Mouse (Mus musculus) layer of hippocampus, adult 9-10 months (tissue): ENCODE data around the gene Srpx2.

Experiments
- DNase-seq: peaks from one replicate; pipeline ENCODE4 v3.0.0; 2022; ENCODE audit warnings: low spot score

Gene Srpx2

GRCm38 (mm10) chrX:133908261-133908660 lies at the start of gene Srpx2:
Srpx2 (plus strand) TSS chrX:133908426.
- DNase-seq, result no peak

GRCm38 (mm10) chrX:133869743-133870142 lies 38.5 kb upstream of the Srpx2 start:
- no peak for DNase-seq

DNA sequence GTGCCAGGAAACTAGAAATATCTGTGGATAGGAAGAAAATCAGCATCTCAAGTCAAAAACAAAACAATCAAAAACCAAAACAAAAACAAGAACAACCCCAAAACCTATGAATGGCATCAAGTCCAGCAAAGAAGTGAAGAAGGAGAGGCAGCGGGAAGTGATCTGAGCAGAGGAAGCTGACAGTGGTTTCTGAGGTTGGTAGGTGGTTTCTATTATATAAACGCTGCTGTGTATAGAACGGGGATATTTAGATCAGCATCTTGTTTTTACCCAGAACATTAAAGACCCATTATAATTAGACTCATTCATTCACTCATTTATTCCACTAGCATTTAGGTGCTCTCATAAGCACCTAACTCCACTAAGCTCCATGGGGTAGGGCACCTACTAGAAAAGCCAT lies 20.9 kb upstream of the Srpx2 start:
- DNase-seq, result no peak

DNA sequence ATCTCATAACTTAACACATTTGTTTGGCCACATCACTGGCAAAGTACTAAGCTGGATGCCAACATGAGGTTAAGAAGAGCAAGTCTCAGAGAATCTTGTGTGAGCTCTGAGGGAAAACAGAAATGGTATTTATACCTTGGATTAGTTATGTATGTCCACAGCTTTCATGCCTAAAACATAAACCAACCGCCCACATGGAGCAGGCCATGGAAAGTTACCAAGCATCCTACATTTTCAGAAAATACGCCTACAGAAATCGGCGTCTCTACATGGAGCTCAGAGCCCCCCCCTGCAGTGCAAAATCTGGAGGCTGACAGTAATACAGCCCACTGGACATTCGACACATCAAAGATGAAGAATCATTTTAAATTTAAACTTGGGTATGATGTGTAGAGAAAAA lies 20.1 kb upstream of the Srpx2 start:
- no peak for DNase-seq

DNA sequence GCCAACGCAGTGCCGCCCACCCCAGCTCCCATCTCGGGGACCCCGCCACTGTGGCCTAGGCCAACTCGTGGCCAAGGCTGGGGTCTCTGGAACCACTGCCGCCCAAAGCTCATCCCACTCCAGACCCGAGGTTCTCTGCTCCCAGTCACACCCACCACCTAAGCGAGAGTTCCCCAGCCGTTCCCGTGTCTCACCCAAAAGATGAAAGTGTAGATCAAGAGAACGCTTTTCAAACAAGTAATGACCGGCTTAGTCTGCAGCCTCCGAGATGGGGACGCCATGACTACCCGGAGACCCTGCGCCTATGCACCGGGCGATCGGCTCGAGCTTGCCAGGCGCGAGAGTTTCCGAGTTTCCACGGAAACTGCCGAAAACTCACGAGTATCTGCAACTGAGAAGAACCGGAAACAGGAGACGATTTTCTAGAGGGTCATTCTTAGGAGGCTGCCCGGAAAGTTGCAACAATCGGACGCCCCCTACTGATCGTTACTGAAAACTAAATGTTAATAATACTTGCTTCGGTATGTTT lies 10.1 kb upstream of the Srpx2 start, which contains the start of gene Tspan6:
TSS of gene Tspan6 (minus strand) at position 416 of the 529 bp plus-strand sequence.
- peak; percentile 41 for DNase-seq

GRCm38 (mm10) chrX:133911397-133912103 lies 3.3 kb downstream of the Srpx2 start:
- DNase-seq, result no peak

DNA sequence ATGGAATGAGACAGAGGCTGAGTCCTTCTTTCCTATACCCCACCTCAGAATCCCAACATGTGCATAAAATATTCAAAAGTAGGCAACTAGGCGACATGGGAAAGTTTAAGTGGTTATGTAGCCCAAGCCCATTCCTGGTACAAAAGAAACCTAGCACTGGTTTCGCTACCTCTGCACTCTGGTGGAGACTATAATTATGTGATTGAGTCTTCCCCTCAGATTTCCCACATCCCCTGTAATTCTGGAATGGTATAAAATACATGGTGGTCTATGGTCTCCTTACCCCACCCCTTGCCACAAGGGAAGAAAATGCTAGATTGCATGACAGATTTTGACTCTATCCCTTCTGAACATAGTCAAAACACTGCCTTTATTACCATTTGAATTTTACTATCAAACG lies 4.8 kb downstream of the Srpx2 start:
- no peak for DNase-seq

GRCm38 (mm10) chrX:133914219-133914618 lies 6.0 kb downstream of the Srpx2 start:
- DNase-seq, result no peak

DNA sequence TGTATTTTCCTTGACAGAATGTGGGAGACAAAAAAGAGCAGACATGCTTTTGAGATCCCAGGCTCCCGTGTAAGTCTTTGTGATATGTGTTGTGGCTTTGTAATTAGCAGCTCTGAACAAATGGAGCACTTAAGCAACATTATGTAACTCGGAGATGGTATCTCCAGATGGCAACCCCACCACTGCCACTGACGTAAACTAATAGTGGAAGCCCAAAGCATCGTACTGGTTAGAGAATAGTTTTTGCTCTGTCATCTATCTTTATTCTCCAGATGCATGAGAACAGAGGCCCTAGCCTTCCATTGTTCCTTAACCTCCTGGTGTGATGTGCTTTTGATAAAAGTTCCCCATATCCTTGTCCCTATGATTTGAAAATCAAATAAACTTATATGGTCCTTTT lies 13.0 kb downstream of the Srpx2 start:
- no peak for DNase-seq

DNA sequence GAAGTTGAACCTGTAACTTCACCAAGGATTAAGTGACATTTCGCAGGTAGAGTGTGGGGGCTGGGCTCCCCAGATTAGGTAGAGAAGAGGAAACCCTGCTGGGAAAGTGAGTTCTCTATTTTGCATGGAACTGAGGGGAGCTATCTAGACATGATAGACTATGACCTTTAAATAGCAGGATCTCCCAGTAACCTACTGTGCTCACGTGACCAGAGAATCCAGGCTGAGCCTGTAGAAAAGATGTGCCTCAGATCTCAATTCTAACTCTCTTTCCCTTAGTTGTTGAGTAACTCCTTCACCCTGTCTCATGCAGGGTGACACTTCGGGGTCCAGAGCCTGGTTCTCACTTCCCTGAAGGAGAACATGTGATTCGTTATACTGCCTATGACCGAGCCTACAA lies 18.5 kb downstream of the Srpx2 start:
- no peak for DNase-seq

DNA sequence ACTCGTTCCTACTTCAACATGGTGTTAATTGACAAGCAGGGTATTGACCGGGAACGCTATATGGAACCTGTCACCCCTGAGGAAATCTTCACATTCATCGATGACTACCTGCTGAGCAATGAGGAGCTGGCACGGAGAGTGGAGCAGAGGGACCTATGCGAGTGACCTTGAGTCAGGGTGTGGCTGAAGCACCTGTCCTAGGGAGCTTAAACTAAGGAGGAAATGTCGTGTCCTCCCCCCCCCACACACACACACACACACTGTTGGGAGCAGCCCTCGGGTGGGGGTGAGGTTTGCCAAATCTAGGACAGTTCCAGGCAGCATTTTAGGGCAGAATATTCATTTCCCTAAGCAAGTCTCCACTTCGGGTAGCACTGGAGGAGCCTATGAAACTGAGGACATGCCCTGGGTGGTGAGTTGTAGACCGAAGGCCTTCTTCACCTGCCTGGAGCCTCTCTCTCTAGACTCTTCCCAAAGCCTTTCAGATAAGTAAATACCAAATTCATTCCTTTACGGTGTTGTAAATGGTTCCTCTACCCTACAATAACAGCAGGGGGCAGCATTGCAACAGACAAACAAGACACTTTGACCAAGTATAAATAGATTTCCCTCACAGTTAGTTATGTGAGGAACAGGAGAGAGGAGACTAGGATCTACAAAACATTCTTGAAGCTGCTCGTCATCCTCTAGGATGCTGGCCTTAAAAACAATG lies 23.2 kb downstream of the Srpx2 start:
- DNase-seq, result peak; percentile 17

GRCm38 (mm10) chrX:133936605-133937225 lies 28.5 kb downstream of the Srpx2 start:
- DNase-seq, result no peak

DNA sequence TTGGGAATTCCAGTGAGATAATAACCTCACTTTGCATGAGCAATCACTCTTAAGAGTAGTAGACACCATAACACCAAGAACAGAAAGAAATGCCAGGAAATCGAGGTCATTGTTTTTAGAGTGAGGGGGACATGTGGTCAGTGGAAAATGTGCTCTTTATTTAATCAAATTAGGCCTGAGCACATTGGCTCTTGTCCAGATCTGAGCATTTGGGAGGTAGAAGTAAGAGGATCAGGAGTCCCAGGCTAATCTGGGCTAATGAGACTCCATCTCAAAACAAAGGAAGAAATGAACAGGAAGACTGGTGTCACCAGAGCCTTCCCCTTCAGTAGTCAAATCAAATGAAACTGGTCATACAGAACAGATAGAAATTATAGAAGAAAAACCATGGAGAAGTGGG lies 31.3 kb downstream of the Srpx2 start:
- DNase-seq, result no peak

DNA sequence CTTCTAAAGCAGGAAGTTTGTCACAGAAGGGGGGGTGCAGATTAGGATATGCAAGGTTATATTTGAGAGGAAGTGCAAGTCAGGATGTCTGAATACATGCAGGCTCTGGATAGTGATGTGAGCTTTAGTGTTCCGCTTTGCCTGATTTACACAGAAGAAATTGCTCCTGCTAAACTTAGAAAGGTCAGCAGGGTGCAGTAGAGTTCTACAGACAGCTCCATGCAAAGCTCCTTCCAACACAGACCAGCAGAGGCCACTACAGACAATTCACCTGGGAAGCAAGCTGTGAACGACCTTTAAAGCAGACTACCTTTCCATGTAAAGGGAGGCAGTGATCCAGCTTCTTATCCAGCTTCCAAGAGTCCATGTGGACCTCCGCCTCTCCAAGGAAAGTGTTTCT lies 39.2 kb downstream of the Srpx2 start:
- DNase-seq, result peak; percentile 58

DNA sequence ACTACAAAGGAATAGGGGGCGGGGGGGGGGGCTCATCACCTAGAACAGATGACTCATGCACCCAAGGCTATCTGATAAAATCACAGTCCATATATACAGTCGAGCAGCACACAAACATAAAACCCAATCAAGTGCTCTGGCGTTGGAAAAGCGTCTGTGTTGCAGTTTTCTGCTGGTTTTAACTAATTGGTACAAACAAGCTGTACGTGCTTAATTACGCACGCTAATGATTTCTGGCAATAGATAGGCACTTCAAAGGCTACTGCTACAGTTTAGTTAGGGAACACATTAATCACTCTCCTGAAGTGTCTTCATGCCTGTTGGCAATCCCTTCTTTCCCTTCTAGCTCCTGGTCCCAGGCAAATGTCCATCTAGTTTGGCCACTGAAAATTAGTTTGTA lies 46.4 kb downstream of the Srpx2 start:
- no peak for DNase-seq

- DNase-seq, result no peak
These were observed 52.4 kb downstream of the Srpx2 start for GRCm38 (mm10) chrX:133960617-133961016.

GRCm38 (mm10) chrX:133964615-133965014 lies 56.4 kb downstream of the Srpx2 start:
- DNase-seq, result no peak

GRCm38 (mm10) chrX:133981231-133982002 lies 73.2 kb downstream of the Srpx2 start, which contains the start of gene Sytl4:
Sytl4 (minus strand) TSS chrX:133981812.
- no peak for DNase-seq
